Mouse (Mus musculus): Measurements from ENCODE around the gene Ang5.
"Not testable (repeated sequence)": the region's sequence is repeated elsewhere in the genome, so short reads cannot be mapped to it uniquely, and the experiment has no call there.

DNA sequence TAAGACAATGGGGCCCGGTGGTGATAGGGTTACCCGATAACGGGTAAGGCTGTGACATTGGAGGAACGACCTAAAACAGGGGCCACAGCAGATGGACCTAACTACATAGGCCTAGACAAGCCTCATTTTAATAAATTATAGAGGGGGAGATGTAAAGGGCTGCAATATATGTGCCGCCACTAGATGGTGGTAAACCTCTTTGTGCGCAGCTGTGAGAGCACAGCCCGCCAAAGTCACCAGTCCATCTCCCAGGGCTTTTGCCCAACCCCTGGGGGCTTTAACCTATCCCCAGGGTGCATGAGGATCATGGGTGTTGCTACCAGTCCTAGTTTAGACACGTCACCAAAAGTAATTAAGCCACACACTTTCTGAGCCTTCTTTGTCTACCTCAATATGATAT, 23.9 kb upstream of the Ang5 start:
- not testable (repeated sequence) for TF ChIP-seq ZC3H11A (IDR thresholded peaks at IDR 0.05; ENCODE audit: borderline replicate concordance, low read depth, low read length); ZNF384 (IDR thresholded peaks at IDR 0.05; ENCODE audit: low read depth, low read length)
